Mouse (Mus musculus) induced T-regulatory cell, adult 2 months (primary cell): ENCODE results near the gene Shisa5.

ENCODE experiments used
- DNase-seq: peaks from one replicate; pipeline ENCODE4 v3.0.0-alpha.2; 2012; ENCODE audit warnings: low read depth

Shisa5 gene

GRCm38 (mm10) chr9:109038086-109038895 lies at the start of gene Shisa5:
Shisa5 (plus strand) TSS chr9:109038565.
- peak; percentile 82 for DNase-seq

GRCm38 (mm10) chr9:108989802-108990461 lies 48.4 kb upstream of the Shisa5 start:
- no peak for DNase-seq

GRCm38 (mm10) chr9:108990462-108990820 lies 47.9 kb upstream of the Shisa5 start:
- DNase-seq: no peak

- DNase-seq: peak; percentile 100
Measured at GRCm38 (mm10) chr9:108991428-108992084, 46.8 kb upstream of the Shisa5 start, which contains the start of gene Pfkfb4. Pfkfb4 (plus strand) TSS chr9:108991778.

GRCm38 (mm10) chr9:108992085-108992469 lies 46.3 kb upstream of the Shisa5 start:
- DNase-seq: no peak

GRCm38 (mm10) chr9:108992620-108993361 lies 45.6 kb upstream of the Shisa5 start:
- DNase-seq: no peak

- DNase-seq: no peak
Measured at GRCm38 (mm10) chr9:108996411-108996810, 42.0 kb upstream of the Shisa5 start.

- DNase-seq: no peak
Measured at GRCm38 (mm10) chr9:108998287-108999166, 39.8 kb upstream of the Shisa5 start.

GRCm38 (mm10) chr9:108999167-108999526 lies 39.2 kb upstream of the Shisa5 start:
- DNase-seq: no peak

GRCm38 (mm10) chr9:109000726-109001125 lies 37.6 kb upstream of the Shisa5 start:
- DNase-seq: peak; percentile 89

- peak; percentile 88 for DNase-seq
Measured at GRCm38 (mm10) chr9:109003201-109003600, 35.2 kb upstream of the Shisa5 start.

GRCm38 (mm10) chr9:109007025-109007780 lies 31.2 kb upstream of the Shisa5 start:
- no peak for DNase-seq

GRCm38 (mm10) chr9:109008081-109008480 lies 30.3 kb upstream of the Shisa5 start:
- DNase-seq: no peak

GRCm38 (mm10) chr9:109008994-109009635 lies 29.2 kb upstream of the Shisa5 start:
- DNase-seq: no peak

GRCm38 (mm10) chr9:109009636-109010315 lies 28.6 kb upstream of the Shisa5 start:
- DNase-seq: no peak

- no peak for DNase-seq
Measured at GRCm38 (mm10) chr9:109010316-109010690, 28.1 kb upstream of the Shisa5 start.

GRCm38 (mm10) chr9:109015397-109015796 lies 23.0 kb upstream of the Shisa5 start:
- DNase-seq: no peak

- DNase-seq: no peak
Measured at GRCm38 (mm10) chr9:109016973-109017604, 21.3 kb upstream of the Shisa5 start.

- DNase-seq: no peak
Measured at GRCm38 (mm10) chr9:109021428-109021827, 16.9 kb upstream of the Shisa5 start.
